Mouse (Mus musculus): ENCODE measurements around the gene Gm28308. TPM values are rescaled to one million over a fixed set of nuclear protein-coding genes. Genes with fewer than 3 reads are reported as not detected.

The Gm28308 gene
- polyA plus RNA-seq, 1 experiment from 2014 or later = not detected

- no peaks in the 10 kb centered on the region for H3K9me3 ChIP-seq (ENCODE audit: low read length)
- TF ChIP-seq CTCF (IDR thresholded peaks at IDR 0.05) (no peak), EP300 (IDR thresholded peaks at IDR 0.05) (no peak)
- peak overlapping the region; percentile 69 for H3K4me3 ChIP-seq (ENCODE audit: low read depth, low read length)
- DNase-seq (ENCODE audit: low spot score) = peak; percentile 88
- peaks cover 32% of the 10 kb centered on the region; the same call in 1 of the 2 replicates for H3K27me3 ChIP-seq (replicated peaks; ENCODE audit: insufficient read depth, low read length)
- ATAC-seq = no peak
- H3K9ac ChIP-seq (replicated peaks; ENCODE audit: low read depth) = no peak overlapping the region
- WGBS = 10% methylated on average over 9 of the region's 9 CpGs
- H3K27ac ChIP-seq (ENCODE audit: low read length) = peak overlapping the region; percentile 93
- 0 out of 2 replicates have a peak, but pooled peaks cover 4% of the 10 kb centered on the region for H3K4me1 ChIP-seq (ENCODE audit: insufficient read depth, low read depth, low read length)
- H3K4me2 ChIP-seq (replicated peaks; ENCODE audit: low read depth, low read length) = peak overlapping the region; percentile 79
- no peaks in the 10 kb centered on the region for H3K36me3 ChIP-seq (ENCODE audit: insufficient read depth, low read length)
Measured at GRCm38 (mm10) chr6:52159979-52160378, 53.2 kb downstream of the Gm28308 start.

- H3K4me2 ChIP-seq (replicated peaks; ENCODE audit: low read depth, low read length) = peak overlapping the region; percentile 79
- peak overlapping the region; percentile 69 for H3K4me3 ChIP-seq (ENCODE audit: low read depth, low read length)
- H3K27me3 ChIP-seq (replicated peaks; ENCODE audit: insufficient read depth, low read length) = peaks cover 37% of the 10 kb centered on the region
- peak; percentile 58 for DNase-seq (ENCODE audit: low spot score)
- H3K36me3 ChIP-seq (ENCODE audit: insufficient read depth, low read length) = no peaks in the 10 kb centered on the region
- no peaks in the 10 kb centered on the region for H3K9me3 ChIP-seq (ENCODE audit: low read length)
- peak overlapping the region; percentile 72 for H3K9ac ChIP-seq (replicated peaks; ENCODE audit: low read depth)
- WGBS = 6% methylated on average over 12 of the region's 12 CpGs
- H3K4me1 ChIP-seq (ENCODE audit: insufficient read depth, low read depth, low read length) = 0 out of 2 replicates have a peak, but pooled peaks cover 4% of the 10 kb centered on the region
- ATAC-seq = 0 out of 2 replicates have a peak, but pooled peaks have one; percentile 12
- TF ChIP-seq CTCF (IDR thresholded peaks at IDR 0.05) (no peak), EP300 (IDR thresholded peaks at IDR 0.05) (no peak)
- peak overlapping the region; percentile 93 for H3K27ac ChIP-seq (ENCODE audit: low read length)
Measured at GRCm38 (mm10) chr6:52159164-52159761, 53.9 kb downstream of the Gm28308 start.

GRCm38 (mm10) chr6:52158276-52159051 lies 54.7 kb downstream of the Gm28308 start, which contains the start of gene Hoxa1:
Hoxa1 (minus strand) TSS chr6:52158317.
- H3K9me3 ChIP-seq (ENCODE audit: low read length) = no peaks in the 10 kb centered on the region
- peak; percentile 94 for DNase-seq (ENCODE audit: low spot score)
- peak within 1 kb of the TSS; percentile 79 for H3K4me2 ChIP-seq (replicated peaks; ENCODE audit: low read depth, low read length)
- H3K9ac ChIP-seq (replicated peaks; ENCODE audit: low read depth) = peak within 1 kb of the TSS; percentile 72
- 2% methylated on average over 52 of the region's 55 CpGs for WGBS
- peak within 1 kb of the TSS; percentile 93 for H3K27ac ChIP-seq (ENCODE audit: low read length)
- peaks cover 39% of the 10 kb centered on the region for H3K27me3 ChIP-seq (replicated peaks; ENCODE audit: insufficient read depth, low read length)
- peak within 1 kb of the TSS; percentile 69 for H3K4me3 ChIP-seq (ENCODE audit: low read depth, low read length)
- H3K4me1 ChIP-seq (ENCODE audit: insufficient read depth, low read depth, low read length) = 0 out of 2 replicates have a peak, but pooled peaks cover 4% of the 10 kb centered on the region
- peak; percentile 86 for ATAC-seq
- TF ChIP-seq EP300 (IDR thresholded peaks at IDR 0.05) (peak; percentile 46; the same call in 1 of the 2 replicates), CTCF (IDR thresholded peaks at IDR 0.05) (no peak)
- H3K36me3 ChIP-seq (ENCODE audit: insufficient read depth, low read length) = no peaks in the 10 kb centered on the region

- H3K4me1 ChIP-seq (ENCODE audit: insufficient read depth, low read depth, low read length) = 0 out of 2 replicates have a peak, but pooled peaks cover 4% of the 10 kb centered on the region
- peak overlapping the region; percentile 79 for H3K4me2 ChIP-seq (replicated peaks; ENCODE audit: low read depth, low read length)
- DNase-seq (ENCODE audit: low spot score) (peak; percentile 5), ATAC-seq (no peak)
- no peak overlapping the region for H3K9ac ChIP-seq (replicated peaks; ENCODE audit: low read depth)
- H3K27me3 ChIP-seq (replicated peaks; ENCODE audit: insufficient read depth, low read length) = peaks cover 42% of the 10 kb centered on the region
- WGBS = 3% methylated on average over 31 of the region's 32 CpGs
- TF ChIP-seq EP300 (IDR thresholded peaks at IDR 0.05) = no peak
- TF ChIP-seq CTCF (IDR thresholded peaks at IDR 0.05) = no peak
- H3K36me3 ChIP-seq (ENCODE audit: insufficient read depth, low read length) = no peaks in the 10 kb centered on the region
- peak overlapping the region; percentile 69 for H3K4me3 ChIP-seq (ENCODE audit: low read depth, low read length)
- H3K9me3 ChIP-seq (ENCODE audit: low read length) = no peaks in the 10 kb centered on the region
- H3K27ac ChIP-seq (ENCODE audit: low read length) = no peak overlapping the region
Measured at GRCm38 (mm10) chr6:52157466-52158275, 55.5 kb downstream of the Gm28308 start.

GRCm38 (mm10) chr6:52156551-52157200 lies 56.5 kb downstream of the Gm28308 start:
- no peak overlapping the region for H3K9ac ChIP-seq (replicated peaks; ENCODE audit: low read depth)
- no peak overlapping the region for H3K27ac ChIP-seq (ENCODE audit: low read length)
- DNase-seq (ENCODE audit: low spot score) = no peak

More at GRCm38 (mm10) chr6:52156551-52157200, 56.5 kb downstream of the Gm28308 start:
- ATAC-seq = no peak
- Histone ChIP-seq H3K9me3 (ENCODE audit: low read length) (no peaks in the 10 kb centered on the region), H3K36me3 (ENCODE audit: insufficient read depth, low read length) (no peaks in the 10 kb centered on the region), H3K4me3 (ENCODE audit: low read depth, low read length) (no peak overlapping the region), H3K4me2 (replicated peaks; ENCODE audit: low read depth, low read length) (no peak overlapping the region), H3K27me3 (replicated peaks; ENCODE audit: insufficient read depth, low read length) (peaks cover 49% of the 10 kb centered on the region), H3K4me1 (ENCODE audit: insufficient read depth, low read depth, low read length) (0 out of 2 replicates have a peak, but pooled peaks cover 4% of the 10 kb centered on the region)
- TF ChIP-seq CTCF (IDR thresholded peaks at IDR 0.05) (no peak), EP300 (IDR thresholded peaks at IDR 0.05) (no peak)
- 24% methylated on average over 20 of the region's 20 CpGs for WGBS

Data from lung, postnatal 0 days (tissue).